19 mouse cellular contexts compared by ENCODE assay signal in genomic region chr4:109234806-109235350, GRCm38 (mm10). TPM values are rescaled to one million over a fixed set of nuclear protein-coding genes. Genes with fewer than 3 reads are reported as not detected.
DNase-seq lines count a peak whose midpoint lies in the region; ATAC-seq lines count a peak whose summit lies in the region.
"Had no signal": no experiment of that assay in that cellular context is flagged by ENCODE, and none has a peak within 500 bp of the region (broad histone marks: within the 10 kb centered on the region; RNA-seq: fewer than 3 reads in every experiment).

No protein-coding gene starts in this region.

- no peaks in the 10 kb centered on the region for H3K9me3 ChIP-seq in neural tube, embryonic 15.5 days (replicated peaks)
- no peaks in the 10 kb centered on the region for H3K9me3 ChIP-seq in intestine, embryonic 15.5 days
- H3K9me3 ChIP-seq: embryonic facial prominence, embryonic 13.5 days; forebrain, embryonic 12.5 days; kidney, embryonic 15.5 days; limb, embryonic 12.5 days; liver, embryonic 15.5 days; megakaryocyte, embryonic 14.5 days had no signal

- WGBS in neural tube, embryonic 15.5 days: 47% methylated on average over 9 of the region's 9 CpGs
- 70% methylated on average over 9 of the region's 9 CpGs for WGBS in intestine, embryonic 15.5 days

- no peaks in the 10 kb centered on the region for H3K27me3 ChIP-seq in neural tube, embryonic 15.5 days (replicated peaks)
- no peaks in the 10 kb centered on the region for H3K27me3 ChIP-seq in intestine, embryonic 15.5 days (replicated peaks)
- H3K27me3 ChIP-seq: embryonic facial prominence, embryonic 13.5 days; forebrain, embryonic 12.5 days; kidney, embryonic 15.5 days; limb, embryonic 12.5 days; liver, embryonic 15.5 days had no signal

- no peak overlapping the region for H3K9ac ChIP-seq in neural tube, embryonic 15.5 days (replicated peaks)
- H3K9ac ChIP-seq in intestine, embryonic 15.5 days: no peak overlapping the region
- H3K9ac ChIP-seq: embryonic facial prominence, embryonic 13.5 days; forebrain, embryonic 12.5 days; kidney, embryonic 15.5 days; limb, embryonic 12.5 days; liver, embryonic 15.5 days had no signal

- H3K4me2 ChIP-seq in neural tube, embryonic 15.5 days: no peak overlapping the region
- no peak overlapping the region for H3K4me2 ChIP-seq in intestine, embryonic 15.5 days (replicated peaks)
- H3K4me2 ChIP-seq: embryonic facial prominence, embryonic 13.5 days; forebrain, embryonic 12.5 days; kidney, embryonic 15.5 days; limb, embryonic 12.5 days; liver, embryonic 15.5 days had no signal

- peak; percentile 23 for DNase-seq in cerebellum, adult 11-12 months
- no peak for DNase-seq in cerebellum, adult 8-10 months
- DNase-seq in layer of hippocampus, adult 8-10 months (ENCODE audit: low spot score in 2 of 2): peak; percentile 23 to 26
- no peak for DNase-seq in layer of hippocampus, adult 11-12 months (ENCODE audit: low spot score)
- DNase-seq in right cerebral cortex, adult 18-20 months: peak; percentile 8
- no peak for DNase-seq in right cerebral cortex, postnatal 25 days
- DNase-seq: B cell, adult 2 months; lung, postnatal 10 days; thymus, adult 2 months had no signal

- no peaks in the 10 kb centered on the region for H3K36me3 ChIP-seq in neural tube, embryonic 15.5 days
- H3K36me3 ChIP-seq in intestine, embryonic 15.5 days: no peaks in the 10 kb centered on the region
- H3K36me3 ChIP-seq: embryonic facial prominence, embryonic 13.5 days; forebrain, embryonic 12.5 days; kidney, embryonic 15.5 days; limb, embryonic 12.5 days; liver, embryonic 15.5 days had no signal

- no peak overlapping the region for H3K4me3 ChIP-seq in neural tube, embryonic 15.5 days (replicated peaks)
- no peak overlapping the region for H3K4me3 ChIP-seq in intestine, embryonic 15.5 days (replicated peaks)
- H3K4me3 ChIP-seq: embryonic facial prominence, embryonic 13.5 days; forebrain, embryonic 12.5 days; kidney, embryonic 15.5 days; limb, embryonic 12.5 days; liver, embryonic 15.5 days; megakaryocyte, embryonic 14.5 days; myocyte had no signal

- peak overlapping the region; percentile 65 for H3K27ac ChIP-seq in neural tube, embryonic 15.5 days (replicated peaks)
- H3K27ac ChIP-seq in intestine, embryonic 15.5 days: no peak overlapping the region
- H3K27ac ChIP-seq: embryonic facial prominence, embryonic 13.5 days; forebrain, embryonic 12.5 days; kidney, embryonic 15.5 days; limb, embryonic 12.5 days; liver, embryonic 15.5 days had no signal

- peaks cover 25% of the 10 kb centered on the region for H3K4me1 ChIP-seq in neural tube, embryonic 15.5 days
- no peaks in the 10 kb centered on the region for H3K4me1 ChIP-seq in intestine, embryonic 15.5 days (replicated peaks)
- H3K4me1 ChIP-seq: liver, embryonic 15.5 days had no signal

- ATAC-seq in neural tube, embryonic 15.5 days (ENCODE audit: low FRiP score): 0 out of 2 replicates have a peak, but pooled peaks have one; percentile 19
- no peak for ATAC-seq in intestine, embryonic 15.5 days

RNA-seq across cellular contexts. Expression of gene Calr4, which starts 0.6 kb away (rescaled TPM):
- total RNA-seq in layer of hippocampus, adult 8-10 months (2022): 1 to 10 TPM in 2 of 4 experiments, under 1 TPM in 2; 0.76 to 2.0 (median 1.0) TPM
- 1.3 and 1.7 TPM in 2 replicates for polyA plus RNA-seq in neural tube, embryonic 15.5 days (2015; fragmentation: Nextera tagmentation; extraction: Ambion mirVana)
- polyA plus RNA-seq in intestine, embryonic 15.5 days (2015; fragmentation: Nextera tagmentation; extraction: Ambion mirVana): 0.13 and 0.15 TPM in 2 replicates
- total RNA-seq: granulocyte monocyte progenitor cell, adult 5-6 weeks had no signal
- polyA plus RNA-seq: forebrain, embryonic 12.5 days; limb, embryonic 12.5 days; liver, embryonic 15.5 days; thymus, adult 2 months had no signal

RNA-seq across cellular contexts. Expression of gene Osbpl9, which starts 32.8 kb away (rescaled TPM):
- total RNA-seq in layer of hippocampus, adult 8-10 months (2022): 10 to 100 TPM; 48.2 to 59.2 (median 56.3) TPM
- polyA plus RNA-seq in neural tube, embryonic 15.5 days (2015; fragmentation: Nextera tagmentation; extraction: Ambion mirVana): 79.1 and 79.4 TPM in 2 replicates
- polyA plus RNA-seq in intestine, embryonic 15.5 days (2015; fragmentation: Nextera tagmentation; extraction: Ambion mirVana): 48.7 and 56.1 TPM in 2 replicates

RNA-seq across cellular contexts. Expression of gene Eps15, which starts 45.2 kb away (rescaled TPM):
- total RNA-seq in layer of hippocampus, adult 8-10 months (2022): 100 to 1,000 TPM; 195 to 231 (median 218) TPM
- 64.7 and 68.8 TPM in 2 replicates for polyA plus RNA-seq in neural tube, embryonic 15.5 days (2015; fragmentation: Nextera tagmentation; extraction: Ambion mirVana)
- 30.4 and 35.1 TPM in 2 replicates for polyA plus RNA-seq in intestine, embryonic 15.5 days (2015; fragmentation: Nextera tagmentation; extraction: Ambion mirVana)

Comparison
In these comparisons a context has a peak if more than half of its experiments do, and no peak if none do; other contexts are left out.
1. DNase-seq: peak in cerebellum, adult 11-12 months (single experiment), layer of hippocampus, adult 8-10 months (2 of 2) and right cerebral cortex, adult 18-20 months (single experiment); none in cerebellum, adult 8-10 months (single experiment), layer of hippocampus, adult 11-12 months (single experiment) and right cerebral cortex, postnatal 25 days (single experiment).